In genomic region chr6:135188629-135189028, GRCm38 (mm10) we compare ENCODE assay signal across 11 mouse cellular contexts.
"Had no signal": no experiment of that assay in that cellular context is flagged by ENCODE, and none has a peak within 500 bp of the region (broad histone marks: within the 10 kb centered on the region; RNA-seq: fewer than 3 reads in every experiment).

No protein-coding gene starts in this region.

- DNase-seq: kidney, adult 11 months; kidney, postnatal 14 days; left cerebral cortex, postnatal 4 days; lung, adult 18-20 months; lung, postnatal 36 days; thymus, adult 2 months; thymus, postnatal 25 days had no signal

- H3K27me3 ChIP-seq: limb, embryonic 13.5 days; midbrain, embryonic 15.5 days; stomach, embryonic 15.5 days had no signal

- ATAC-seq: midbrain, embryonic 15.5 days had no signal

- H3K4me3 ChIP-seq: limb, embryonic 13.5 days; midbrain, embryonic 10.5 days; midbrain, embryonic 15.5 days; stomach, embryonic 15.5 days had no signal

- H3K4me1 ChIP-seq: limb, embryonic 13.5 days had no signal

- H3K9me3 ChIP-seq: limb, embryonic 13.5 days; midbrain, embryonic 10.5 days; midbrain, embryonic 15.5 days; stomach, embryonic 15.5 days had no signal

- H3K36me3 ChIP-seq: limb, embryonic 13.5 days; midbrain, embryonic 10.5 days; midbrain, embryonic 15.5 days; stomach, embryonic 15.5 days had no signal
